Mouse (Mus musculus) embryonic facial prominence, embryonic 11.5 days (tissue): Measurements from ENCODE around the gene Pla2g2d. TPM values are rescaled to one million over a fixed set of nuclear protein-coding genes. Genes with fewer than 3 reads are reported as not detected.

Experiments
- ATAC-seq: fragments of 200-750 bp; cut with Nextera tagmentation; replicated peaks from 2 replicates; pipeline ENCODE4 v1.8.0; 2017; ENCODE audit warnings: low read depth; ENCODE audit not compliant: insufficient number of reproducible peaks, low FRiP score, low TSS enrichment
- DNase-seq: peaks from one replicate; pipeline ENCODE4 v3.0.0-alpha.2; 2015; ENCODE audit warnings: low spot score
- H3K27ac ChIP-seq: fragments of 300-500 bp; sonication (generic); replicated peaks from 2 replicates; pipeline ENCODE4 v1.5.1; 2014; ENCODE audit warnings: mild to moderate bottlenecking, low read depth, low read length, control low read depth
- H3K27me3 ChIP-seq: fragments of 300-500 bp; sonication (generic); 2 replicates; pipeline ENCODE4 v1.6.1; 2014; ENCODE audit warnings: mild to moderate bottlenecking, low read length, moderate library complexity, mixed read lengths; ENCODE audit not compliant: control insufficient read depth, insufficient read depth
- H3K36me3 ChIP-seq: fragments of 300-500 bp; sonication (generic); replicated peaks from 2 replicates; pipeline ENCODE4 v1.6.1; 2014; ENCODE audit warnings: low read depth, mild to moderate bottlenecking, low read length, moderate library complexity, mixed read lengths; ENCODE audit not compliant: control insufficient read depth, insufficient read depth
- H3K4me1 ChIP-seq: fragments of 300-500 bp; sonication (generic); 2 replicates; pipeline ENCODE4 v1.6.1; 2014; ENCODE audit warnings: low read length, mixed read lengths; ENCODE audit not compliant: control insufficient read depth, insufficient read depth
- H3K4me2 ChIP-seq: fragments of 300-500 bp; sonication (generic); 2 replicates; pipeline ENCODE4 v1.6.1; 2014; ENCODE audit warnings: low read depth, mild to moderate bottlenecking, control low read depth, low read length, moderate library complexity
- H3K4me3 ChIP-seq: fragments of 300-500 bp; sonication (generic); 2 replicates; pipeline ENCODE4 v1.5.1; 2014; ENCODE audit warnings: low read depth, low read length, control low read depth
- H3K9ac ChIP-seq: fragments of 300-500 bp; sonication (generic); replicated peaks from 2 replicates; pipeline ENCODE4 v1.6.1; 2014; ENCODE audit warnings: mild to moderate bottlenecking, control low read depth, low read length
- H3K9me3 ChIP-seq: fragments of 300-500 bp; sonication (generic); replicated peaks from 2 replicates; pipeline ENCODE4 v1.6.1; 2016; ENCODE audit warnings: mild to moderate bottlenecking, low read length, inconsistent platforms, mixed read lengths; ENCODE audit not compliant: control insufficient read depth
- WGBS: fragments of 180-500 bp; shearing (Covaris S2); extraction: QIAGEN DNeasy Blood & Tissue Kit; methylation state at CpG from one replicate; pipeline ENCODE4 v1.1.7; 2014; 5-methylcytosine and 5-hydroxymethylcytosine counted together
- polyA plus RNA-seq: library from polyadenylated mRNA; unstranded; fragments of >200 nt; fragmentation: Nextera tagmentation; extraction: Ambion mirVana; gene quantifications from 2 replicates; pipeline ENCODE4 v1.2.1, GENCODE M21; 2014

Pla2g2d gene
- polyA plus RNA-seq, 1 experiment from 2014 or later: 0.43 TPM

DNA sequence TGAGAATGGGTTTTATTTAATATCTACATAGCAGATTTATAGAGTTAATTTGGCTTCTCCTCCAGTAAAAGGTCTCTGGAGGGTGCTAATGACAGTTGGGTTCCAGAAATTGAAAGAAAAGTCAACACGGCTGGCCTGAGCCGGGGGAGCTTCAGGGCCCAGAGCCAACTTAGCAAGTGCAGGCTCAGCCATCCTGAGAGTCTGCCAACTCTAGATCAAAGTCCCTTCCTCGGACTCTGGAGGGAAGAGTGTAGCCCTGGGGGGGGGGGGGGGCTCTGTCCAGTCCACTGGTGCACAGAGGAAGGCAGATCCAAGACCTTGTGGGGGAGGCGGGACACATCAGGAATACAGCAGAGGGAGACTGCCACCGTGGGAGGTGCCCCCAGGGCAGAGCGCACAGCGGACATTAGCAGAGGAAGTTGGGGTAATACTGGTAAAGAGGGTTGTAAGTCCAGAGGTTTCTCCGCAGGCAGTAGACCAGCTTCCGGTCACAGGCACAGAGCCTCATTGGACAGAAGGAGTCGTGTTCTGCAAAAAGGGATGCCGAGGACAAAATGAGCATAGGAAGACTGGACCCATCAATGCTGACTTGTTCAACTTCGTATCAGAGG, 24.7 kb downstream of the Pla2g2d start:
- Histone ChIP-seq H3K36me3 (no peaks in the 10 kb centered on the region), H3K4me3 (no peak overlapping the region), H3K4me1 (no peaks in the 10 kb centered on the region), H3K9me3 (no peaks in the 10 kb centered on the region), H3K27me3 (no peaks in the 10 kb centered on the region), H3K9ac (no peak overlapping the region), H3K4me2 (no peak overlapping the region), H3K27ac (no peak overlapping the region)
- ATAC-seq (no peak), DNase-seq (no peak)
- WGBS: 73% methylated on average over 12 of the region's 12 CpGs

DNA sequence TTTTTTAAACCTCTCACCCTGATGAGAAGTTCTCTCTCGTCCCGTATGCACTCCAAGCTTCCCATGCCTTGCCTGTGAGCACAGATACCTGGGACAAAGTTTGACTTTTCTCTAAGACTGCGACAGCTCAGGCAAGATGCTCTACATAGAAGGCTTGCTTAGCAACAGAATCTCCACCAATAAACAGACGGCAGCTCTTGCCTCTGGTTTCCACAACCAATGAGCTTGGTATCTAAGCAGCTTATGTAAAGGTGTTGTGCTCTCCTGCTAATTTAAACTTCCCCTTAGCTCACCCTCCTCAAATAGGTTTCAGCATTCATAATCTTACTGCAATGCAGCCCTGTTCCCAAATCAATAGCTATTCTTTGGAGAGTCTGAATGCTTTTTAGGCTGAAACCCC, 26.1 kb downstream of the Pla2g2d start:
- H3K27ac ChIP-seq: no peak overlapping the region
- 79% methylated on average over 4 of the region's 4 CpGs for WGBS
- DNase-seq (no peak), ATAC-seq (no peak)
- no peak overlapping the region for H3K4me2 ChIP-seq
- H3K4me1 ChIP-seq: no peaks in the 10 kb centered on the region
- H3K36me3 ChIP-seq: no peaks in the 10 kb centered on the region
- H3K9me3 ChIP-seq: no peaks in the 10 kb centered on the region
- no peaks in the 10 kb centered on the region for H3K27me3 ChIP-seq
- no peak overlapping the region for H3K9ac ChIP-seq
- H3K4me3 ChIP-seq: no peak overlapping the region

DNA sequence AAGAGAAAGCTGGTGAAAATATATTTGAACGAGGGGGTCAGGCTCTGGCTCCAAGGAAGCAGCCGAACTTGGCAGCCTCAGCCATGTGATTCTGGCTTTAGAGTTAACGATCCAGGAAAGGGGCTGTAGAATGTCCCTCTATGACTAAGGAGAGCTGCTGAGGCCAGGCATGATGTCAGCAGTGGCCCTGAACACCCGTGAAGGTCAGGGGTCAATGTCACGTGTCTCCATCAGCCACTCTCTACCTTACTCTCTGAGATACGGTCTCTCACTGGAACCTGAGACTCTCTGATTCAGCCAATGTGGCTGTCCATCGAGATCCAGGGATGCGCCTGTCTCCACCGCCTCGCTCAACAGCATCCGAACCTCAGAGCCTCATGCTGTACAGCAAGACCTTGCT, 27.4 kb downstream of the Pla2g2d start:
- DNase-seq (no peak), ATAC-seq (no peak)
- no peak overlapping the region for H3K27ac ChIP-seq
- no peaks in the 10 kb centered on the region for H3K36me3 ChIP-seq
- no peak overlapping the region for H3K9ac ChIP-seq
- no peak overlapping the region for H3K4me2 ChIP-seq
- H3K4me3 ChIP-seq: no peak overlapping the region
- WGBS: 92% methylated on average over 11 of the region's 11 CpGs
- H3K9me3 ChIP-seq: no peaks in the 10 kb centered on the region
- H3K27me3 ChIP-seq: no peaks in the 10 kb centered on the region
- H3K4me1 ChIP-seq: no peaks in the 10 kb centered on the region

DNA sequence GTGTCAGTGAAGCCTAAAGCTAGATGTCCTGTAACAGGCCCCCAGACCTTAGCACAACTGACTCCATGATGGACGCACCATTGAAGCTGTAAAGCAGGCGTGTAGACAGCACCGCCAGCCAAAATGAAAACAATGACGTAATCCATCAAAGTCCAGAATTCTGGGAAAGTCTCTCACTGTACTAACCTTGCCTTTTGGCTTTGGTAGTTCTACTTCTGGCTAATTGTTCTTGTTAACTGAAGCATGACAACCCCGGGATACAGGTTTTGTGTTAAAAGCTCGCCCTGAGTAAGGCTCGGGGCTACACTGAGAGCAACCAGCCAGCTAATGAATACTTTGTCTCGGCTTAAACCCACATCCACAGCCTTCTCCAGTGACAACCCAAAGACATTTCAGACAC, 29.7 kb downstream of the Pla2g2d start:
- no peaks in the 10 kb centered on the region for H3K4me1 ChIP-seq
- ATAC-seq (no peak), DNase-seq (no peak)
- H3K4me3 ChIP-seq: no peak overlapping the region
- no peaks in the 10 kb centered on the region for H3K27me3 ChIP-seq
- no peak overlapping the region for H3K27ac ChIP-seq
- no peak overlapping the region for H3K9ac ChIP-seq
- H3K4me2 ChIP-seq: no peak overlapping the region
- 64% methylated on average over 8 of the region's 8 CpGs for WGBS
- H3K36me3 ChIP-seq: no peaks in the 10 kb centered on the region
- H3K9me3 ChIP-seq: no peaks in the 10 kb centered on the region

DNA sequence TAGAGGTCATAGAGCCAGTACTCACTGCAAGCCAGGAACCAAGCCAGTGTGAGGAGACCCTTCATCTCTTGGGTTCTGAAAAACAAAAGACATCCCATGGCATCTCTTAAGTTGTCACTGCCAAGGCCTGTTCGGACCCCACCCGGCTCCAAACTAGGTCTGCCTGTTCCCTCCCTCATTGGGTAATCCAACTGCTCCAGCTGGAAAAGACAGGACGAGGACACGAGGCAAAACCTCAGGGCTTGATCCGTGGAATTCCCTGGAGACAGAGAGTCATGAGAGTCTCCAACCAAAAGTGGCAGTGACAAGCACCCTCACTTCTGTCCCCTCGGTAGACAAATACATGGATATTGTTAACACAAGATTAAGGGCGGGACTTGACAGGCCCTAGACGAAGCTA, 30.6 kb downstream of the Pla2g2d start:
- H3K9me3 ChIP-seq: no peaks in the 10 kb centered on the region
- H3K9ac ChIP-seq: no peak overlapping the region
- H3K27ac ChIP-seq: no peak overlapping the region
- no peaks in the 10 kb centered on the region for H3K4me1 ChIP-seq
- H3K36me3 ChIP-seq: no peaks in the 10 kb centered on the region
- H3K4me2 ChIP-seq: no peak overlapping the region
- DNase-seq (no peak), ATAC-seq (no peak)
- WGBS: 81% methylated on average over 8 of the region's 8 CpGs
- no peak overlapping the region for H3K4me3 ChIP-seq
- no peaks in the 10 kb centered on the region for H3K27me3 ChIP-seq

DNA sequence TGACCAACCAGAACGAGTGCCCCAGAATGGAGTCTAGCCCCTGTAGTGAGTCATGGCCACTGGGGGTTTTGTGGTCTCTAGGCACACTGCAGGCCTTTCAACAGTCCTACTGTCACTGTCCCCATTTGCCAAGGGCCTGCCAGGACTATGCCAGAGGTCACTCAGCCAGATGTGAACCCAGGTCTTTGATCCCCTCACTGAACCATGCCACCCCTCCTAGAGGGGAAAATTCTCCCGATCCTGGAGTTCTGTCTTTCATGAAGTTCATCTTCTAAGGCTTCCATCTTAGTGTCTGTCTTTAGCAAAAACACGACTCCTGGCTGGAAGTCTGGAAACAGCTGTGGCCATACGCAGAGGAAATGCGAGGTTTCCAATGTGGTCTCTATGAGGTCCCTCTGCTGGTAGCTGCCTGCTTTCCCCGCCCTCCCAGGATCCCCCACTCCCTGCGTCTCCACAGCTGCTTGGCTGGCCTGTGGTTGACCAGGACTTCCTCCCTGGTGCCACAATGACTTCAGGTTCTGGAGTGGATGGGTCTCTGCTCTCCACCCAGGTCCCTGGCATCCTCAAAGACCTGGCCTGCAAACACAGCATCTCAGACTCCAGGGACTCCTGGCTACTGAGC, 31.5 kb downstream of the Pla2g2d start:
- 61% methylated on average over 7 of the region's 7 CpGs for WGBS
- Histone ChIP-seq H3K4me1 (no peaks in the 10 kb centered on the region), H3K9me3 (no peaks in the 10 kb centered on the region), H3K4me3 (no peak overlapping the region), H3K27me3 (no peaks in the 10 kb centered on the region), H3K9ac (no peak overlapping the region), H3K4me2 (no peak overlapping the region), H3K36me3 (no peaks in the 10 kb centered on the region), H3K27ac (no peak overlapping the region)
- DNase-seq (no peak), ATAC-seq (no peak)

DNA sequence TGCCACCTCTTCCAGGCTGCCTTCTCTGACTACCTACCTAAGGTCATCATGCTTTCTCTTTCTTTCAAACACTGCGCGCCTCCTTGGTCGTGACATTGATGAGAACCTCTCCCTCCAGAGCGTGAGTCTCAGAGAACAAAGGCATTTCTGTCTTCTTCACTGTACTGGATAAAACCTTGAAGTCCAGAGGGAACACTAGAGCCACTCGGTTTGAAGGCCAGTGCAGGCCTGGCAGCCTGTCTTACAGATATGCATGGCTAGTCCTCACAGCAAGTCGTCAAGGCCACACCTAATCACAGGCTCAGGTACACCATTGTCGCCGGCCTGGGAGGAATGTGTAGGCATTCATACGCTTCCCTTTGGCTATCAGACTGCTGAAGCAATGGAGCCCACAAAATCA, 40.6 kb downstream of the Pla2g2d start:
- Histone ChIP-seq H3K4me1 (no peaks in the 10 kb centered on the region), H3K27me3 (no peaks in the 10 kb centered on the region), H3K9ac (no peak overlapping the region), H3K27ac (no peak overlapping the region), H3K36me3 (no peaks in the 10 kb centered on the region), H3K9me3 (no peaks in the 10 kb centered on the region), H3K4me3 (no peak overlapping the region), H3K4me2 (no peak overlapping the region)
- DNase-seq (no peak), ATAC-seq (no peak)
- 77% methylated on average over 9 of the region's 9 CpGs for WGBS

DNA sequence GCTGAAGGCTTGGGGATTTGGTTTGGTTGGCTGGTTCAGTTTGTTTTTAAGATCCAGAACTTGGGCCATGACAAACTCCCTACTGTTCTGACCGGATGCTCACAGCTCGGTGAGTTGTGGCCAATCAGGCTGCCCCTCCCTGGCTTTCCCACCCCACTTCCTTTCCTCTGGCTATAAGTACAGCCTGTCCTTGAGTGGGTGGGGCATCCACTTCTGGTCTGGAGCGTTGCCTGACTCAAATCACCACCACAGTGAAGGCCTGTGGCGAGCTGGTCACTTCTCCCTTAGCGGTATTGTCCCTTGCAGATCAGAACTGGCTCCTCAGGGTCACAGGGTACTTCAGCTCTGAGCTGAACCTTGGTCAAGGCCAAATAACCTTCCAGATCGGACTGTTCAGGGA, 42.2 kb downstream of the Pla2g2d start:
- DNase-seq: no peak
- no peak overlapping the region for H3K4me3 ChIP-seq
- no peak for ATAC-seq
- H3K4me2 ChIP-seq: no peak overlapping the region
- no peak overlapping the region for H3K27ac ChIP-seq
- 75% methylated on average over 6 of the region's 6 CpGs for WGBS
- H3K4me1 ChIP-seq: no peaks in the 10 kb centered on the region
- H3K9me3 ChIP-seq: no peaks in the 10 kb centered on the region
- no peaks in the 10 kb centered on the region for H3K27me3 ChIP-seq
- no peaks in the 10 kb centered on the region for H3K36me3 ChIP-seq
- no peak overlapping the region for H3K9ac ChIP-seq
